Mouse (Mus musculus) MEL (cell line): Measurements from ENCODE around the gene Gpr85.
"Not testable (repeated sequence)": the region's sequence is repeated elsewhere in the genome, so short reads cannot be mapped to it uniquely, and the experiment has no call there.

Experiments used
- BHLHE40 ChIP-seq: IDR thresholded peaks from 2 replicates; pipeline ENCODE4 v1.6.1; 2012; ENCODE audit warnings: low read depth, mild to moderate bottlenecking, inconsistent platforms, low read length, improper control_type of control experiment, borderline replicate concordance
- CTCF ChIP-seq, 3 experiments: IDR thresholded peaks in 2 of 3; conservative IDR thresholded peaks in 1 of 3; 2 replicates each; pipeline ENCODE4 v1.5.1; 2011 to 2012; ENCODE audit warnings: low read length in 3 of 3, low read depth in 2 of 3, mild to moderate bottlenecking in 2 of 3, improper control_type of control experiment in 1 of 3, inconsistent platforms in 1 of 3, mixed read lengths in 1 of 3, moderate library complexity in 1 of 3; ENCODE audit not compliant: control insufficient read depth in 1 of 3, insufficient read depth in 1 of 3, poor library complexity in 1 of 3, severe bottlenecking in 1 of 3
- POLR2A ChIP-seq, 2 experiments: IDR thresholded peaks; 2 replicates each; pipeline ENCODE4 v1.6.1; 2011 to 2012; ENCODE audit warnings: low read length in 2 of 2, mild to moderate bottlenecking in 2 of 2, control low read depth in 1 of 2, improper control_type of control experiment in 1 of 2, low read depth in 1 of 2, moderate library complexity in 1 of 2; ENCODE audit not compliant: control insufficient read depth in 1 of 2, insufficient read depth in 1 of 2, poor library complexity in 1 of 2

DNA sequence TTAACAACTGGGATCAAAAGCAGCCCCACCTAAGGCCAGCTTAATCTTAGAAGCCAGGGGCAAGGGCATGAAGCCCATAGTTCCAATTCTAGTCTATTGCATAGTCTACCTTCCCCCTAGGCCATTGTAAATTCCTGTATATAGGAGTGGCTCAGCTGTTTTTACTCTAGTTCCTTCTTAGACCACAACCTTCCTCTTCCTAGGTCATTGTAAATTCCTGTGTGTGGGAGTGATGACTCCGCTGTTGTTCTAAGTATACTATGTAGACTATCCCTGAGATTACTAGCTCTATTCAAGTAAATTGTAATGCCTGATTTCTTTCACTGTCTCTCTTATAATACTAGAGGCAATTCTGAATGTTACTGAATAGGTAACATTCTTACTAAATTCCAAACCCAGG is 6.3 kb upstream of the Gpr85 start:
- TF ChIP-seq CTCF (IDR thresholded peaks at IDR 0.05 in 2 of 3, conservative IDR thresholded peaks at IDR 0.05 in 1 of 3; ENCODE audit: control insufficient read depth in 1 of 3, insufficient read depth in 1 of 3, low read depth in 2 of 3, low read length in 3 of 3, poor library complexity in 1 of 3, severe bottlenecking in 1 of 3); BHLHE40; POLR2A (IDR thresholded peaks at IDR 0.05; ENCODE audit: control insufficient read depth in 1 of 2, insufficient read depth in 1 of 2, low read depth in 1 of 2, low read length in 2 of 2, poor library complexity in 1 of 2): not testable (repeated sequence)
